Mouse (Mus musculus) heart, adult 2 months (tissue): Measurements from ENCODE around the gene Tgfbr3l. TPM values are rescaled to one million over a fixed set of nuclear protein-coding genes. Genes with fewer than 3 reads are reported as not detected.

Experiments used
- DNase-seq, 2 experiments: peaks; one replicate each; pipeline ENCODE4 v3.0.0; 2021
- H3K27ac ChIP-seq: fragments of 200-600 bp; 2 replicates; pipeline ENCODE4 v1.8.1; 2022
- H3K27me3 ChIP-seq: fragments of 200-500 bp; 2 replicates; pipeline ENCODE4 v1.6.1; 2012; ENCODE audit warnings: mild to moderate bottlenecking, low read length, inconsistent platforms, mixed read lengths; ENCODE audit not compliant: control insufficient read depth, insufficient read depth
- H3K36me3 ChIP-seq: fragments of 200-500 bp; 2 replicates; pipeline ENCODE4 v1.6.1; 2012; ENCODE audit warnings: low read length, inconsistent platforms; ENCODE audit not compliant: control insufficient read depth, insufficient read depth
- H3K4me1 ChIP-seq: fragments of 200-500 bp; 2 replicates; pipeline ENCODE4 v1.6.1; 2011; ENCODE audit warnings: low read length; ENCODE audit not compliant: control insufficient read depth, insufficient read depth
- H3K4me3 ChIP-seq: fragments of 200-600 bp; 2 replicates; pipeline ENCODE4 v1.8.1; 2022
- H3K79me2 ChIP-seq: fragments of 200-500 bp; replicated peaks from 2 replicates; pipeline ENCODE4 v1.6.1; 2012; ENCODE audit warnings: mild to moderate bottlenecking, inconsistent platforms, low read length, moderate library complexity, mixed read lengths; ENCODE audit not compliant: control insufficient read depth, insufficient read depth
- H3K9ac ChIP-seq: fragments of 200-500 bp; 2 replicates; pipeline ENCODE4 v1.6.1; 2012; ENCODE audit warnings: low read depth, mild to moderate bottlenecking, control low read depth, inconsistent platforms, low read length, mixed read lengths
- CTCF ChIP-seq: fragments of 200-600 bp; IDR thresholded peaks from 2 replicates; pipeline ENCODE4 v1.8.1; 2022; ENCODE audit warnings: antibody characterized with exemption, mild to moderate bottlenecking, moderate library complexity
- EP300 ChIP-seq: fragments of 200-500 bp; IDR thresholded peaks from 2 replicates; pipeline ENCODE4 v1.6.1; 2011; ENCODE audit warnings: low read depth, low read length, control low read depth; ENCODE audit not compliant: insufficient read depth
- POLR2A ChIP-seq: fragments of 200-500 bp; IDR thresholded peaks from 2 replicates; pipeline ENCODE4 v1.6.1; 2011; ENCODE audit warnings: mild to moderate bottlenecking, low read depth, low read length, control low read depth; ENCODE audit not compliant: insufficient read depth
- WGBS: fragments of 180-500 bp; shearing (Covaris S2); methylation state at CpG from one replicate; pipeline ENCODE4 v1.1.7; 2018; 5-methylcytosine and 5-hydroxymethylcytosine counted together
- intact Hi-C: fragments of 180-260 bp; cut with DNase I; formaldehyde crosslinking; loops from one replicate; pipeline ENCODE4 v1.15.1; 2025
- polyA plus RNA-seq: library from polyadenylated mRNA; depleted of rRNA; stranded (reverse); fragments of >200 nt; gene quantifications from 2 replicates; pipeline ENCODE4 v1.2.3, GENCODE M21; 2012
- total RNA-seq, 2 experiments: library from RNA; stranded (reverse); gene quantifications; 2 replicates each; pipeline ENCODE4 v1.2.3; 2021

Tgfbr3l gene
- total and polyA plus RNA-seq, 3 experiments = 2.7 to 10.0 (median 3.8) TPM

GRCm38 (mm10) chr8:4219617-4220016 lies 28.4 kb upstream of the Tgfbr3l start:
- no peaks in the 10 kb centered on the region for H3K36me3 ChIP-seq
- intact Hi-C loops = no loop called here
- H3K9ac ChIP-seq = no peak overlapping the region
- TF ChIP-seq EP300 = no peak
- TF ChIP-seq CTCF = no peak
- TF ChIP-seq POLR2A = no peak
- H3K4me3 ChIP-seq = no peak overlapping the region
- no peak overlapping the region for H3K27ac ChIP-seq
- peaks cover 16% of the 10 kb centered on the region for H3K27me3 ChIP-seq
- H3K79me2 ChIP-seq = no peaks in the 10 kb centered on the region
- 86% methylated on average over 3 of the region's 3 CpGs for WGBS
- no peaks in the 10 kb centered on the region for H3K4me1 ChIP-seq
- DNase-seq = no peak

- H3K4me3 ChIP-seq = no peak overlapping the region
- peaks cover 10% of the 10 kb centered on the region for H3K27me3 ChIP-seq
- no peak for DNase-seq
- TF ChIP-seq CTCF (no peak), POLR2A (no peak), EP300 (no peak)
- no peaks in the 10 kb centered on the region for H3K4me1 ChIP-seq
- no peaks in the 10 kb centered on the region for H3K79me2 ChIP-seq
- no peak overlapping the region for H3K27ac ChIP-seq
- intact Hi-C loops = no loop called here
- H3K9ac ChIP-seq = no peak overlapping the region
- no peaks in the 10 kb centered on the region for H3K36me3 ChIP-seq
Measured at GRCm38 (mm10) chr8:4222059-4222458, 26.0 kb upstream of the Tgfbr3l start.

GRCm38 (mm10) chr8:4226323-4226722 lies 21.7 kb upstream of the Tgfbr3l start:
- Histone ChIP-seq H3K27me3 (peaks cover 1% of the 10 kb centered on the region; the same call in 1 of the 2 replicates), H3K36me3 (no peaks in the 10 kb centered on the region), H3K79me2 (no peaks in the 10 kb centered on the region), H3K27ac (no peak overlapping the region), H3K9ac (no peak overlapping the region), H3K4me1 (no peaks in the 10 kb centered on the region), H3K4me3 (no peak overlapping the region)
- TF ChIP-seq POLR2A = no peak
- no peak for TF ChIP-seq EP300
- intact Hi-C loops = no loop called here
- DNase-seq = no peak
- WGBS = 32% methylated on average over 4 of the region's 4 CpGs

GRCm38 (mm10) chr8:4226739-4227347 lies 21.2 kb upstream of the Tgfbr3l start, which contains the start of gene Lrrc8e:
Gene Lrrc8e, plus strand, starts transcription at chr8:4226827.
- no peaks in the 10 kb centered on the region for H3K4me1 ChIP-seq
- H3K27me3 ChIP-seq = peaks cover 1% of the 10 kb centered on the region; the same call in 1 of the 2 replicates
- H3K36me3 ChIP-seq = no peaks in the 10 kb centered on the region
- H3K79me2 ChIP-seq = no peaks in the 10 kb centered on the region
- intact Hi-C loops = no loop called here
- DNase-seq = no peak
- WGBS = 9% methylated on average over 33 of the region's 33 CpGs
- H3K27ac ChIP-seq = no peak within 1 kb of the TSS
- no peak within 1 kb of the TSS for H3K4me3 ChIP-seq
- no peak within 1 kb of the TSS for H3K9ac ChIP-seq
- TF ChIP-seq POLR2A (no peak), CTCF (no peak), EP300 (no peak)

GRCm38 (mm10) chr8:4227919-4228318 lies 20.1 kb upstream of the Tgfbr3l start:
- H3K36me3 ChIP-seq = no peaks in the 10 kb centered on the region
- H3K27me3 ChIP-seq = peaks cover 1% of the 10 kb centered on the region; the same call in 1 of the 2 replicates
- H3K79me2 ChIP-seq = no peaks in the 10 kb centered on the region
- H3K4me1 ChIP-seq = no peaks in the 10 kb centered on the region
- H3K27ac ChIP-seq = no peak overlapping the region
- no peak for DNase-seq
- 83% methylated on average over 4 of the region's 4 CpGs for WGBS
- no peak for TF ChIP-seq POLR2A
- TF ChIP-seq EP300 = no peak
- no peak for TF ChIP-seq CTCF
- no peak overlapping the region for H3K9ac ChIP-seq
- H3K4me3 ChIP-seq = no peak overlapping the region
- intact Hi-C loops = no loop called here

GRCm38 (mm10) chr8:4229784-4230183 lies 18.2 kb upstream of the Tgfbr3l start:
- H3K79me2 ChIP-seq = no peaks in the 10 kb centered on the region
- no peak overlapping the region for H3K9ac ChIP-seq
- no peaks in the 10 kb centered on the region for H3K36me3 ChIP-seq
- no peak overlapping the region for H3K27ac ChIP-seq
- H3K4me3 ChIP-seq = no peak overlapping the region
- intact Hi-C loops = no loop called here
- DNase-seq = no peak
- 59% methylated on average over 5 of the region's 5 CpGs for WGBS
- H3K4me1 ChIP-seq = no peaks in the 10 kb centered on the region
- peaks cover 1% of the 10 kb centered on the region; the same call in 1 of the 2 replicates for H3K27me3 ChIP-seq
- no peak for TF ChIP-seq EP300
- no peak for TF ChIP-seq POLR2A
- no peak for TF ChIP-seq CTCF
